Mouse (Mus musculus) ES-Bruce4 (cell line): ENCODE data around the gene Zfp318. TPM values are rescaled to one million over a fixed set of nuclear protein-coding genes. Genes with fewer than 3 reads are reported as not detected.
A peak's percentile ranks its signal among the peaks of the same experiment; 100 is the strongest.

Source experiments
- H3K27ac ChIP-seq: 2 replicates; pipeline ENCODE4 v1.5.1; 2012; ENCODE audit warnings: low read length, inconsistent platforms; ENCODE audit not compliant: insufficient read depth
- H3K27me3 ChIP-seq: 2 replicates; pipeline ENCODE4 v1.6.1; 2012; ENCODE audit warnings: mild to moderate bottlenecking, low read length, inconsistent platforms; ENCODE audit not compliant: control insufficient read depth, poor library complexity, insufficient read depth, severe bottlenecking
- H3K36me3 ChIP-seq: 2 replicates; pipeline ENCODE4 v1.6.1; 2012; ENCODE audit warnings: inconsistent platforms, mild to moderate bottlenecking, low read length, moderate library complexity; ENCODE audit not compliant: control insufficient read depth, poor library complexity, insufficient read depth, severe bottlenecking
- H3K4me1 ChIP-seq: one replicate; pipeline ENCODE4 v1.8.1; 2011; ENCODE audit warnings: low read length; ENCODE audit not compliant: control insufficient read depth, insufficient read depth
- H3K4me3 ChIP-seq: 2 replicates; pipeline ENCODE4 v1.5.1; 2011; ENCODE audit warnings: low read depth, mild to moderate bottlenecking, low read length
- H3K9ac ChIP-seq: 2 replicates; pipeline ENCODE4 v1.6.1; 2012; ENCODE audit warnings: low read depth, mild to moderate bottlenecking, inconsistent platforms; ENCODE audit not compliant: poor library complexity, severe bottlenecking
- H3K9me3 ChIP-seq: replicated peaks from 2 replicates; pipeline ENCODE4 v1.6.1; 2012; ENCODE audit warnings: mild to moderate bottlenecking, low read length, inconsistent platforms; ENCODE audit not compliant: control insufficient read depth, poor library complexity, insufficient read depth, severe bottlenecking
- CTCF ChIP-seq: IDR thresholded peaks from one replicate; pipeline ENCODE4 v1.8.1; 2011; ENCODE audit warnings: low read depth, low read length
- EP300 ChIP-seq: IDR thresholded peaks from 2 replicates; pipeline ENCODE4 v1.6.1; 2011; ENCODE audit warnings: low read depth, low read length; ENCODE audit not compliant: insufficient read depth
- POLR2A ChIP-seq: IDR thresholded peaks from one replicate; pipeline ENCODE4 v1.8.1; 2011; ENCODE audit warnings: low read length; ENCODE audit not compliant: insufficient read depth
- polyA plus RNA-seq: library from polyadenylated mRNA; stranded (reverse); fragments of >200 nt; gene quantifications from 2 replicates; pipeline ENCODE4 v1.2.4, GENCODE M21; 2011; ENCODE audit warnings: low read depth; ENCODE audit not compliant: missing spikeins, insufficient read depth, insufficient read length

Gene Zfp318
- polyA plus RNA-seq, 1 experiment = 62.7 TPM

DNA sequence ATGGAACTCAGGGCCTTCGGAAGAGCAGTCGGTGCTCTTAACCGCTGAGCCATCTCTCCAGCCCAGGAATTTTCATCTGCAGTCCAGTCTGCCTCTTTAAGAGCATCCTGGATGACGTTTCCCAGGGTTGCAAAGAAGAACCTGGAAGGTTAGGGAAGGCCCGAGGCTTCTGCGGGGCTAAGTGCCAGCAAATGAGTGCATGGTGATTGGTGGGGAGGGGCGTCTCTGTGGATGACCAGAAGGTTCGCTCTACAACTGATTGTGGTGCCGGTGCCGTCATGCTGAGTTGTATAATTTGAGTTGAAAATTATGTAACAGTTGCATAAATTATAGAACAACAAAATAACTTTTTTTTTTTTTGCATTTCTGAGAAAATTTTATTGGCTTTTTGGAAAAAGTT is 55.6 kb downstream of the Zfp318 start:
- no peak overlapping the region for H3K9ac ChIP-seq
- no peaks in the 10 kb centered on the region for H3K27me3 ChIP-seq
- H3K9me3 ChIP-seq = no peaks in the 10 kb centered on the region
- H3K4me1 ChIP-seq = peaks cover 4% of the 10 kb centered on the region
- H3K4me3 ChIP-seq = no peak overlapping the region
- TF ChIP-seq POLR2A = no peak
- no peak for TF ChIP-seq CTCF
- no peak for TF ChIP-seq EP300
- no peak overlapping the region for H3K27ac ChIP-seq
- no peaks in the 10 kb centered on the region for H3K36me3 ChIP-seq

DNA sequence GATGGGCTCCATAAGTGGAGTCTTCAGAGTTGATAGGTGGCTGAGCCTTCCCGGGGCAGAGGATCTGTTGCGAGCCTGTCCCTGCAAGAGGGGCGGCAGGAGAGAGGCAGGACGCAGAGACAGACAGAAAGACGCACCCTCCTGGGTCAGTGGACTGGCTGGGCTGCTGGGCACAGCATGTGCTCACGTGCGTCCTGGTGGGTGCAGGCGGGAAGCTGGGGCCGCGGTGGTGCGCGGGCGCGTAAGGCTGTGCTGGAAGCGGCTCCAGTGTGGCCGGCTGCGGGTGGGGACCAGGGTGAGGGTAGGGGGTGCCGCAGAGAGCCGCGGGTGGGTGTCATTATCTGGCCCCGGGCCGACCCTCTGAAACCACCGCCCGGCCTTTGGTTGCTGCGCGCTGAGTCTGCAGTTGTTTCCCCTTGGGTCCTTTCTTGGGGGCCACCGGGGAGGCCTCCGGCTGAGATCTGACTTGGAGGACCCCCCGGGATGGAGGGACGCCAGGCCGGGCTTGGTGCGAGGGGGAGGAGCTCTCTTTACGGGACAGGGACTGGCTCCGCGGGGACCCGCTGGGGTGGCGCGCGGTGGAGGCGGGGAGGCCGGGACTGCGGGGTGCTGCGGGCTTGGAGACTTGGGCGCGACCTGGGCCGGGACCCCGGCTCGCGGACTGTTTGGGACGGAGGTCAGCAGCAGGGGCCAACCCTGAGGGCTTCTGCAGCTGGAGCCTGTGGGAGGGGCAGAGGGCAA is 61.5 kb downstream of the Zfp318 start:
- no peaks in the 10 kb centered on the region for H3K36me3 ChIP-seq
- no peaks in the 10 kb centered on the region for H3K4me1 ChIP-seq
- H3K27me3 ChIP-seq = no peaks in the 10 kb centered on the region
- H3K9me3 ChIP-seq = no peaks in the 10 kb centered on the region
- peak overlapping the region; percentile 23 for H3K4me3 ChIP-seq
- no peak overlapping the region for H3K27ac ChIP-seq
- TF ChIP-seq POLR2A (no peak), EP300 (no peak), CTCF (no peak)
- H3K9ac ChIP-seq = peak overlapping the region; percentile 20

DNA sequence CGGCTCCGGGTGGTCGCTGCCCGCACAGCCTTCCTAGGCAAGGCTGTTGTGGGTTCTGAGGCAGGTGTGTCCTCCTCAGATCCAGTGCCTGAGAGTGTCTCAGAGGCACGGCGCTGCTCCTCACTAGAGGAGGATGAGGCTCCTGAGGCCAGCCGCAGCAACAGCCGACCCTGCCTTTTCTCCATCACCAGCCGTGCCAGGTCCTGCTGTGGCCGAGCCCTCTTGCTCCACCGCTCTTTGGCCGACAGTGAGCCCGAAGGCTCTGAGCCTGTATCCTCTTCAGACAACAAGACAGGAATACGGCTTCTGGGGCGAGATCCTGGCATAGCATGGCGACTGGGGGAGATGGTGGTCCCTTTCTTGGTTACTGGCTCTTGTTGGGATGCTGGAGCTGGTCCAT is 62.7 kb downstream of the Zfp318 start:
- Histone ChIP-seq H3K9ac (no peak overlapping the region), H3K36me3 (no peaks in the 10 kb centered on the region), H3K4me1 (no peaks in the 10 kb centered on the region), H3K9me3 (no peaks in the 10 kb centered on the region), H3K27ac (no peak overlapping the region), H3K4me3 (no peak overlapping the region), H3K27me3 (no peaks in the 10 kb centered on the region)
- TF ChIP-seq POLR2A (no peak), CTCF (no peak), EP300 (no peak)

DNA sequence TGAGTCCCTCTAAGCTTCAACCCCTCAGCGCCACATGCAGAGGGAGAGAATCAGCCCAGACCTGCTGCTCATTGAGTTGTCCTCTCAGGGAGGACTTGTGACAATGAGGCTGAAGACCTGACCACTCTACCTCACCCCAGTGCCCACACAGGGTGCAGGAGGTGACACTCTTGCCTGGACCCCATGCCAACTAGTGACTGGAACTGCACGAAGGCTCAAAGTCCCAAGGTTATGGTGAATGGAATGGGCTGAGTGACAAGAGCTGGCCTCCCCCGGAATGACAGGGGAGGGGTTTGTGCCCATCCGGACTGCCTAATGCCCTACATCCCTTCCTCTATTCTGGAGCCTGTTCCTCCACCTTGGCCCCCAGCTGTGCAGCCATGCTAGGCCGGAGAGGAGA is 69.2 kb downstream of the Zfp318 start:
- Histone ChIP-seq H3K27ac (no peak overlapping the region), H3K4me1 (peaks cover 8% of the 10 kb centered on the region), H3K4me3 (no peak overlapping the region), H3K9ac (no peak overlapping the region), H3K27me3 (no peaks in the 10 kb centered on the region), H3K9me3 (no peaks in the 10 kb centered on the region), H3K36me3 (no peaks in the 10 kb centered on the region)
- TF ChIP-seq EP300 (no peak), CTCF (no peak), POLR2A (no peak)

DNA sequence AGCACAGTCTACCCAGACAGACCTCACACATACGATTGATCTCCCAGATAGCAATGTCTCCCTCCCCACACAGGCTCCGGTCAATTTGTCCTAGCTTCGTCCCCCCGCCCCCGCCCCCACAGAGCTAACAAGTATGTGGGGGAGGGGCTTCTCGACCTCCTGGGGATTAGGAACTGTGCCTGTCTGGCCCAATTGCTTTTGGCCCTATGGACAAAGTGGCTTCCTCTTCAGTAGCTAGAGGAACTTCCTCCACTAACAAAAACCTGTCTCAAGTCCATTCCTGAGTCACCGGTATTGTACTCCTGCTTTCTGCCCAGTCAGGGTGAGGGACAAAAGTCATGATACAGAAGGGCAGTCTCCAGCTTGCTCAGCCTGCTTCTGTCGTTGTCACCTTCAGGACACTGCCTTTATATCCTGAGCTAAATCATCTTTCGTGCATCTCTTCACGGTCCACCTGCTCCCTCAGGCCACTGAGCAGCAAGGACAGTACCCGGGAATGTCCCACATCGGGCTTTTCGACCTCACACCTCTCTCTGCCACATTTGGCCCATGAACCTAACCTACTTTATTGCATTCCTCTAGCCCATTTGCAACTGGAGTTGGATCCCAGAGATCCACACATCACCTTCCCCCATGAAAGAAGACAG is 69.9 kb downstream of the Zfp318 start:
- H3K9me3 ChIP-seq = no peaks in the 10 kb centered on the region
- no peak overlapping the region for H3K9ac ChIP-seq
- H3K27ac ChIP-seq = no peak overlapping the region
- H3K27me3 ChIP-seq = no peaks in the 10 kb centered on the region
- H3K4me1 ChIP-seq = peaks cover 8% of the 10 kb centered on the region
- H3K36me3 ChIP-seq = no peaks in the 10 kb centered on the region
- no peak overlapping the region for H3K4me3 ChIP-seq
- TF ChIP-seq POLR2A (no peak), EP300 (no peak), CTCF (no peak)

DNA sequence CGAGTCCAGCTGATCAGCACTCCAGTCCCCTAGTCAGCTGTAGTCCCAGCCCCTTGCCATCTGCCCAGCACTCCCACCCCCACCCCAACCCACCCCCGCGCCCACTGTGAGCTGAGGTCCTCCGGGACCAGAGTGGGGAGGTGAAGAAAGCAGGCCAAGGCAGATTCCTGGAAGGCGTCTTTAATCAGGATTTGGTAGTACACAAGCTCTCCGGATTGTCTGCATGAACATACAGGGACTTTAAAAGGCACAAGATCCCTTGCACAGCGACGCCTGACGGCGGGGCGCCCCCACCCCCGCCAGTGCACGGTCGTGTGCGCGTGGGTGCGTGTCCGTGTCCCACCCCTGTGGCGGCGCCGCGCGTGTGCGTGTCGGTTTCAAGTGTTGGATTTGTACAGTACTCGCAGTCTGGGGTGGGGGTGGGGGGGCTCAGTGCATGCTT is 70.5 kb downstream of the Zfp318 start:
- TF ChIP-seq EP300 = no peak
- no peak for TF ChIP-seq POLR2A
- TF ChIP-seq CTCF = no peak
- peaks cover 8% of the 10 kb centered on the region for H3K4me1 ChIP-seq
- no peaks in the 10 kb centered on the region for H3K27me3 ChIP-seq

More for the DNA sequence above, 70.5 kb downstream of the Zfp318 start:
- Histone ChIP-seq H3K9ac (peak overlapping the region; percentile 33; the same call in 1 of the 2 replicates), H3K4me3 (no peak overlapping the region), H3K36me3 (no peaks in the 10 kb centered on the region), H3K27ac (no peak overlapping the region), H3K9me3 (no peaks in the 10 kb centered on the region)
